Mouse (Mus musculus) heart, postnatal 0 days (tissue): ENCODE data around the gene Tpm3.

Source experiments
- CTCF ChIP-seq: IDR thresholded peaks from 2 replicates; pipeline ENCODE4 v1.5.1; 2016; ENCODE audit warnings: antibody characterized with exemption, control low read depth, low read depth
- EP300 ChIP-seq: IDR thresholded peaks from 2 replicates; pipeline ENCODE4 v1.6.1; 2016; ENCODE audit warnings: antibody characterized with exemption, low read depth

DNA sequence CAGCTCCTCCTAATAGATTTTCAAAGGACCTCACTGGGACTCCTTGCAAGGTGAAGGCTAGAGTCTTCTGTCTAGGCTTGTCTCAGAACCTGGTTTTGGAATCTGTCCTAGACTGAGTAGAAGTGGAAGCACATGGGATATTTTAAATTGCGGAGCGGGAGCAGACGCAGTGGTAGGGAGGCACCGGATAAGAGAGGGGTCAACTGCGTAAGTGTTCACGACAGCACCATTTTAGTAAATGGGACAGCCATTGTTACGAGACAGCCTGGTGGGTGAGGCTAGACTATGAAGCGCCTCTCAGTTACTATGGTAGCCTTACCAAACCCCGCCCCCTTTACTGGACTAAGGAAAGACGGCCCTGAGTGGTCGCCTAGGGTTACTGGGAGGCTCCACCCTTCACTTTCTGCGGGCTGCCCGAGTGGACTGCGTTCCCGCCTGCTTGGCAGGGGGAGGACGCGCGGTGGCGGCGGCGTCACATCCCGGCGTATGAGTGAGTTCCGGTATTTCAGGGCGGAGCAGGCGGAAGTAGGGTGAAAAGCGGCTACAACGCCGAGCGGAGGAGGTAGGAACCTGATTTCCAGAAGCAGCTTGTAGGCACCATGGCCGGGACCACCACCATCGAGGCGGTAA, 6.8 kb downstream of the Tpm3 start:
- 0 out of 2 replicates have a peak, but pooled peaks have one; percentile 1 for TF ChIP-seq CTCF
- TF ChIP-seq EP300 = peak; percentile 35; the same call in 1 of the 2 replicates
